Mouse (Mus musculus) activated CD4-positive, CD25-positive, alpha-beta regulatory T cell, adult 9 weeks (primary cell): ENCODE measurements around the gene Gm9117. TPM values are rescaled to one million over a fixed set of nuclear protein-coding genes. Genes with fewer than 3 reads are reported as not detected.

Source experiments
- polyA plus RNA-seq: library from polyadenylated mRNA; unstranded; fragments of 100-300 nt; shearing (Covaris generic); gene quantifications from one replicate; pipeline ENCODE4 v1.2.1, GENCODE M21; 2017

The Gm9117 gene
- not detected for polyA plus RNA-seq

GRCm38 (mm10) chr3:93943443-93943842 is at the start of gene Gm9117:
Gene Gm9117, minus strand, starts transcription at chr3:93943543.

GRCm38 (mm10) chr3:93961214-93961613 is 17.9 kb upstream of the Gm9117 start, which contains the start of gene Tdpoz5:
Gene Tdpoz5, minus strand, starts transcription at chr3:93961314.

Other genes with a start within 250 kb of the Gm9117 start
- gene Gm5773, start 170.5 kb downstream of the Gm9117 start, polyA plus RNA-seq: not detected
- not detected for gene Tdpoz4, start 147.1 kb downstream of the Gm9117 start, polyA plus RNA-seq
- not detected for gene Tdpoz3, start 117.5 kb downstream of the Gm9117 start, polyA plus RNA-seq
- gene Tdpoz5, start 17.8 kb upstream of the Gm9117 start, polyA plus RNA-seq: not detected
- not detected for gene Gm9125, start 111.3 kb upstream of the Gm9117 start, polyA plus RNA-seq
- not detected for gene Gm10697, start 129.1 kb upstream of the Gm9117 start, polyA plus RNA-seq
- gene Gm10696, start 234.7 kb upstream of the Gm9117 start, polyA plus RNA-seq: not detected